Mouse (Mus musculus): ENCODE data around the gene Tmcc3.

- TF ChIP-seq GATA1 (IDR thresholded peaks at IDR 0.05; ENCODE audit: low read length) (no peak), TAL1 (IDR thresholded peaks at IDR 0.05; ENCODE audit: low read length) (no peak)
These were observed 151.7 kb downstream of the Tmcc3 start for GRCm38 (mm10) chr10:94463410-94463809.

Data from erythroblast, embryonic 14.5 days (primary cell).